Mouse (Mus musculus) embryonic facial prominence, embryonic 14.5 days (tissue): Measurements from ENCODE around the gene Fbrsl1. TPM values are rescaled to one million over a fixed set of nuclear protein-coding genes. Genes with fewer than 3 reads are reported as not detected.
"Not testable (repeated sequence)": the region's sequence is repeated elsewhere in the genome, so short reads cannot be mapped to it uniquely, and the experiment has no call there.

Experiments used
- ATAC-seq: fragments of 200-750 bp; cut with Nextera tagmentation; 2 replicates; pipeline ENCODE4 v1.8.0; 2017; ENCODE audit warnings: low read depth, moderate number of reproducible peaks, moderate TSS enrichment
- DNase-seq: peaks from one replicate; pipeline ENCODE4 v3.0.0-alpha.2; 2015; ENCODE audit warnings: low spot score
- H3K27ac ChIP-seq: fragments of 300-500 bp; sonication (generic); replicated peaks from 2 replicates; pipeline ENCODE4 v1.5.1; 2014; ENCODE audit warnings: low read depth, mild to moderate bottlenecking, low read length, moderate library complexity
- H3K27me3 ChIP-seq: fragments of 300-500 bp; sonication (generic); replicated peaks from 2 replicates; pipeline ENCODE4 v1.6.1; 2014; ENCODE audit warnings: low read length; ENCODE audit not compliant: control insufficient read depth, insufficient read depth
- H3K36me3 ChIP-seq: fragments of 300-500 bp; sonication (generic); 2 replicates; pipeline ENCODE4 v1.6.1; 2014; ENCODE audit warnings: low read length, mixed read lengths; ENCODE audit not compliant: control insufficient read depth, insufficient read depth
- H3K4me1 ChIP-seq: fragments of 300-500 bp; sonication (generic); 2 replicates; pipeline ENCODE4 v1.6.1; 2014; ENCODE audit warnings: antibody characterized with exemption, low read length; ENCODE audit not compliant: control insufficient read depth, insufficient read depth
- H3K4me2 ChIP-seq: fragments of 300-500 bp; sonication (generic); 2 replicates; pipeline ENCODE4 v1.6.1; 2014; ENCODE audit warnings: low read depth, mild to moderate bottlenecking, low read length, moderate library complexity, mixed read lengths
- H3K4me3 ChIP-seq: fragments of 300-500 bp; sonication (generic); 2 replicates; pipeline ENCODE4 v1.5.1; 2014; ENCODE audit warnings: low read depth, mild to moderate bottlenecking, low read length
- H3K9ac ChIP-seq: fragments of 300-500 bp; sonication (generic); 2 replicates; pipeline ENCODE4 v1.6.1; 2014; ENCODE audit warnings: low read depth, mild to moderate bottlenecking, low read length, moderate library complexity, mixed read lengths
- H3K9me3 ChIP-seq: fragments of 300-500 bp; sonication (generic); 2 replicates; pipeline ENCODE4 v1.6.1; 2016; ENCODE audit warnings: low read length; ENCODE audit not compliant: control insufficient read depth
- WGBS: fragments of 180-500 bp; shearing (Covaris S2); extraction: QIAGEN DNeasy Blood & Tissue Kit; methylation state at CpG from one replicate; pipeline ENCODE4 v1.1.7; 2014; 5-methylcytosine and 5-hydroxymethylcytosine counted together
- polyA plus RNA-seq: library from polyadenylated mRNA; unstranded; fragments of >200 nt; fragmentation: Nextera tagmentation; extraction: Ambion mirVana; gene quantifications from 2 replicates; pipeline ENCODE4 v1.2.1, GENCODE M21; 2014

The Fbrsl1 gene
- polyA plus RNA-seq, 1 experiment from 2014 or later, result 14.7 TPM

GRCm38 (mm10) chr5:110444509-110444908 lies 3.8 kb downstream of the Fbrsl1 start:
- peak overlapping the region; percentile 3; the same call in 1 of the 2 replicates for H3K9ac ChIP-seq
- 76% methylated on average over 2 of the region's 2 CpGs for WGBS
- no peak overlapping the region for H3K4me2 ChIP-seq
- DNase-seq (no peak), ATAC-seq (no peak)
- H3K27ac ChIP-seq, result no peak overlapping the region
- no peaks in the 10 kb centered on the region for H3K9me3 ChIP-seq
- H3K4me3 ChIP-seq, result no peak overlapping the region
- H3K4me1 ChIP-seq, result peaks cover 16% of the 10 kb centered on the region
- no peaks in the 10 kb centered on the region; the same call in 1 of the 2 replicates for H3K27me3 ChIP-seq
- no peaks in the 10 kb centered on the region for H3K36me3 ChIP-seq

- 86% methylated on average over 3 of the region's 3 CpGs for WGBS
- no peak overlapping the region for H3K27ac ChIP-seq
- H3K4me1 ChIP-seq, result peaks cover 13% of the 10 kb centered on the region
- H3K9me3 ChIP-seq, result no peaks in the 10 kb centered on the region
- no peak overlapping the region for H3K4me3 ChIP-seq
- no peak overlapping the region for H3K4me2 ChIP-seq
- ATAC-seq (no peak), DNase-seq (no peak)
- H3K9ac ChIP-seq, result no peak overlapping the region
- H3K27me3 ChIP-seq, result no peaks in the 10 kb centered on the region
- no peaks in the 10 kb centered on the region for H3K36me3 ChIP-seq
Observed at GRCm38 (mm10) chr5:110442966-110443590, 5.2 kb downstream of the Fbrsl1 start.

- H3K27ac ChIP-seq, result no peak overlapping the region
- 64% methylated on average over 3 of the region's 3 CpGs for WGBS
- DNase-seq, result no peak
Observed at GRCm38 (mm10) chr5:110439565-110440310, 8.6 kb downstream of the Fbrsl1 start.

GRCm38 (mm10) chr5:110438591-110438990 lies 9.7 kb downstream of the Fbrsl1 start:
- H3K27me3 ChIP-seq, result no peaks in the 10 kb centered on the region
- H3K36me3 ChIP-seq, result no peaks in the 10 kb centered on the region
- H3K4me1 ChIP-seq, result no peaks in the 10 kb centered on the region
- DNase-seq (no peak), ATAC-seq (no peak)
- H3K9ac ChIP-seq, result no peak overlapping the region
- 71% methylated on average over 3 of the region's 3 CpGs for WGBS
- H3K9me3 ChIP-seq, result no peaks in the 10 kb centered on the region
- no peak overlapping the region for H3K4me2 ChIP-seq
- H3K27ac ChIP-seq, result no peak overlapping the region
- H3K4me3 ChIP-seq, result no peak overlapping the region

More at GRCm38 (mm10) chr5:110439565-110440310, 8.6 kb downstream of the Fbrsl1 start:
- Histone ChIP-seq H3K9ac (no peak overlapping the region), H3K27me3 (no peaks in the 10 kb centered on the region), H3K9me3 (no peaks in the 10 kb centered on the region), H3K4me1 (no peaks in the 10 kb centered on the region), H3K4me3 (no peak overlapping the region), H3K36me3 (no peaks in the 10 kb centered on the region), H3K4me2 (no peak overlapping the region)
- no peak for ATAC-seq

GRCm38 (mm10) chr5:110437632-110438261 lies 10.6 kb downstream of the Fbrsl1 start:
- H3K4me1 ChIP-seq, result no peaks in the 10 kb centered on the region
- H3K9me3 ChIP-seq, result no peaks in the 10 kb centered on the region
- no peak for DNase-seq
- no peak overlapping the region for H3K9ac ChIP-seq
- peaks cover 2% of the 10 kb centered on the region; the same call in 1 of the 2 replicates for H3K36me3 ChIP-seq
- 52% methylated on average over 6 of the region's 6 CpGs for WGBS
- no peak overlapping the region for H3K27ac ChIP-seq
- no peaks in the 10 kb centered on the region for H3K27me3 ChIP-seq
- H3K4me2 ChIP-seq, result no peak overlapping the region
- H3K4me3 ChIP-seq, result no peak overlapping the region
- no peak for ATAC-seq

- not testable (repeated sequence) for H3K4me3 ChIP-seq, H3K4me2 ChIP-seq, H3K9ac ChIP-seq, H3K9me3 ChIP-seq, H3K27me3 ChIP-seq, DNase-seq, ATAC-seq, H3K4me1 ChIP-seq, H3K27ac ChIP-seq
- H3K36me3 ChIP-seq, result peaks cover 18% of the 10 kb centered on the region; the same call in 1 of the 2 replicates
- WGBS, result 56% methylated on average over 4 of the region's 5 CpGs
Observed at GRCm38 (mm10) chr5:110436166-110436565, 12.1 kb downstream of the Fbrsl1 start.

GRCm38 (mm10) chr5:110434816-110435215 lies 13.5 kb downstream of the Fbrsl1 start:
- DNase-seq, result no peak
- Histone ChIP-seq H3K9me3 (no peaks in the 10 kb centered on the region), H3K27ac (no peak overlapping the region), H3K9ac (no peak overlapping the region), H3K36me3 (peaks cover 26% of the 10 kb centered on the region; the same call in 1 of the 2 replicates), H3K4me3 (no peak overlapping the region), H3K4me1 (no peaks in the 10 kb centered on the region), H3K27me3 (no peaks in the 10 kb centered on the region), H3K4me2 (no peak overlapping the region)
- no peak for ATAC-seq

GRCm38 (mm10) chr5:110429045-110429444 lies 19.3 kb downstream of the Fbrsl1 start:
- Histone ChIP-seq H3K27ac (no peak overlapping the region), H3K9ac (no peak overlapping the region), H3K27me3 (no peaks in the 10 kb centered on the region), H3K4me2 (no peak overlapping the region), H3K4me3 (no peak overlapping the region), H3K9me3 (no peaks in the 10 kb centered on the region), H3K36me3 (peaks cover 26% of the 10 kb centered on the region; the same call in 1 of the 2 replicates), H3K4me1 (no peaks in the 10 kb centered on the region)
- peak; percentile 86 for ATAC-seq
- DNase-seq, result peak; percentile 76
- WGBS, result 37% methylated on average over 9 of the region's 9 CpGs
